Mouse (Mus musculus): ENCODE results near the gene Cbx2. TPM values are rescaled to one million over a fixed set of nuclear protein-coding genes. Genes with fewer than 3 reads are reported as not detected.

The Cbx2 gene
- polyA plus RNA-seq, 1 experiment from 2014 or later: 15.3 TPM

- Histone ChIP-seq H3K9ac (peak overlapping the region; percentile 53), H3K4me1 (replicated peaks) (peaks cover 63% of the 10 kb centered on the region), H3K9me3 (no peaks in the 10 kb centered on the region), H3K36me3 (no peaks in the 10 kb centered on the region), H3K4me2 (peak overlapping the region; percentile 92), H3K4me3 (peak overlapping the region; percentile 49), H3K27me3 (peaks cover 46% of the 10 kb centered on the region), H3K27ac (replicated peaks) (peak overlapping the region; percentile 90)
- no peak for ATAC-seq (ENCODE audit: low FRiP score, low read depth)
- 1% methylated on average over 47 of the region's 47 CpGs for WGBS
Observed at GRCm38 (mm10) chr11:119054351-119055345, 31.9 kb downstream of the Cbx2 start.

DNA sequence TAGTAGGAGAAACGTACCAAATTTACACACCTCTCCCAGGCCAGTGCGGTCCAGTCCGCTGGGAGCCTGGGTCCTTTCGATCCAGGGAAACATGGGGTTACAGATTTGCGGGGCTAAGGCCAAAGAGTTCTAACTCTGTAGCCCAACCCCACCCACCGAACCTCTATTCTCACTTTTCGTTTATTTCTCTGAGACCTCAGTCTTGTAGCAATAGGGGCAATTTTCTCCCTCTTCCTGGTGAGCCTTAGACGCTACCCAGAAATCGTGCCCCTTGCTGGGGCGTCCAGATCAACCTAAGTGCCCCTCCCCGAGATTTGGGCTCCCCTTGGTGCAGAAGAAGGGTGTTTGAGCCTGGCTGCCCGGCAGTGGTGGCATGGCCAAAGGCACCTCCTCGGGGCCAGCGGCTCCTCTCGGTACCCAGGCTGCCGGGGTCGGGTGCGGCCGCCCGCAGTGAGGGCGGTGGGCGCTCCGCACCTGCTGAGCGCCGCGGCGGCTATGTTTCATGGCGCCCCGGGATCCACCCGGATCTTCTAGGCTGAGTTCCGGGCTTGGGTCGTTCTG lies 32.9 kb downstream of the Cbx2 start:
- Histone ChIP-seq H3K4me3 (peak overlapping the region; percentile 49), H3K27me3 (peaks cover 46% of the 10 kb centered on the region), H3K27ac (replicated peaks) (peak overlapping the region; percentile 90), H3K4me1 (replicated peaks) (peaks cover 63% of the 10 kb centered on the region), H3K9me3 (no peaks in the 10 kb centered on the region), H3K4me2 (peak overlapping the region; percentile 92), H3K36me3 (no peaks in the 10 kb centered on the region), H3K9ac (peak overlapping the region; percentile 71)
- ATAC-seq (ENCODE audit: low FRiP score, low read depth): no peak
- WGBS: 1% methylated on average over 32 of the region's 32 CpGs

- under 1% methylated on average over 65 of the region's 65 CpGs for WGBS
- no peaks in the 10 kb centered on the region for H3K36me3 ChIP-seq
- peak overlapping the region; percentile 71 for H3K9ac ChIP-seq
- peak overlapping the region; percentile 92 for H3K4me2 ChIP-seq
- peak overlapping the region; percentile 49 for H3K4me3 ChIP-seq
- H3K9me3 ChIP-seq: no peaks in the 10 kb centered on the region
- H3K27me3 ChIP-seq: peaks cover 38% of the 10 kb centered on the region
- peak; percentile 23; the same call in 1 of the 2 replicates for ATAC-seq (ENCODE audit: low FRiP score, low read depth)
- peaks cover 63% of the 10 kb centered on the region for H3K4me1 ChIP-seq (replicated peaks)
- H3K27ac ChIP-seq (replicated peaks): peak overlapping the region; percentile 88
Observed at GRCm38 (mm10) chr11:119056301-119057211, 33.8 kb downstream of the Cbx2 start.

DNA sequence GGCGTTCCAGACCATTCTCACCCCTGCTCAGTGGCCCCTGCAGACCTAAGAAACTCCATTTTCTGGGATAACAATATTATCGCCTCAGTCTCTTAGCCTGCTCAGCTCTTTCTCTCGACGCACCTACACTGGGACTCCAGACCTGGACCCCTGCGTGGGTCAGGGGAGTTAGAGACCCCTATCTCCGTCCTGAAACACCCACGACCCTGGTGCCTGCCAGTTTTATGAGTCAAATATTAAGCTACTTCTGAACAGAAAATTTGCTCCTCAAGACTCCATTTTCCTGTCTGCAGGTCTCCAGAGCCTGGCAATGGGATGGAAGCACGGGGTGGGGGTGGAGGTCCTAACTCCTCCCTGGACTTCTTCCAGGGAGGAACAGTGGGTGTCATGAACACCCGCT lies 34.5 kb downstream of the Cbx2 start:
- H3K4me1 ChIP-seq (replicated peaks): peaks cover 56% of the 10 kb centered on the region
- H3K36me3 ChIP-seq: no peaks in the 10 kb centered on the region
- no peak for ATAC-seq (ENCODE audit: low FRiP score, low read depth)
- H3K27ac ChIP-seq (replicated peaks): peak overlapping the region; percentile 88
- 2% methylated on average over 9 of the region's 9 CpGs for WGBS
- H3K4me3 ChIP-seq: peak overlapping the region; percentile 49
- H3K4me2 ChIP-seq: peak overlapping the region; percentile 92
- peak overlapping the region; percentile 71 for H3K9ac ChIP-seq
- no peaks in the 10 kb centered on the region for H3K9me3 ChIP-seq
- peaks cover 38% of the 10 kb centered on the region for H3K27me3 ChIP-seq

- peak overlapping the region; percentile 92 for H3K4me2 ChIP-seq
- H3K4me1 ChIP-seq (replicated peaks): peaks cover 47% of the 10 kb centered on the region
- ATAC-seq (ENCODE audit: low FRiP score, low read depth): no peak
- WGBS: 1% methylated on average over 56 of the region's 58 CpGs
- no peaks in the 10 kb centered on the region for H3K9me3 ChIP-seq
- no peaks in the 10 kb centered on the region for H3K36me3 ChIP-seq
- peaks cover 39% of the 10 kb centered on the region for H3K27me3 ChIP-seq
- no peak overlapping the region for H3K27ac ChIP-seq (replicated peaks)
- H3K4me3 ChIP-seq: peak overlapping the region; percentile 21
- H3K9ac ChIP-seq: no peak overlapping the region
Observed at GRCm38 (mm10) chr11:119058041-119058995, 35.6 kb downstream of the Cbx2 start.

DNA sequence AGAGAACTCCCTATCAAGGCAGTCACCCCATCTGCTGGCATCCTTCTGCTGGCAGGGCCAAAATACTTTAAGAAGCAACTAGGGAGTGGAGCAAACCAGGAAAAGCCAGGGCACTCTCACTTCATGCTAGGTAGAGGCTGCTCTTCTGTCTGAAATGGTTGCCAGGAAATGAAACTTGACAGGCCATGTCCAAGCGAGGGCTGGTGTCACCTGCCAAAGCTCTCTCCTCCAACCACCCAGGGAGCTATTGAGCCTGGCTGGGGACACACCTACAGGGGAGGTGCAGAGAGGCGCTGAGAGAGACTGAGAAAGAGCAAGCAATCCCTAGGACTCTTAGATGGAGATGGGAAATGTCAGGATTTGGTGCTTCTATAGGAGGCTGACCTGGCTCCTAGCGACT lies 36.5 kb downstream of the Cbx2 start:
- H3K4me3 ChIP-seq: no peak overlapping the region; the same call in 1 of the 2 replicates
- H3K36me3 ChIP-seq: no peaks in the 10 kb centered on the region
- no peak for ATAC-seq (ENCODE audit: low FRiP score, low read depth)
- H3K4me1 ChIP-seq (replicated peaks): peaks cover 41% of the 10 kb centered on the region
- WGBS: 17% methylated on average over 3 of the region's 3 CpGs
- no peak overlapping the region for H3K9ac ChIP-seq
- H3K27ac ChIP-seq (replicated peaks): no peak overlapping the region
- H3K4me2 ChIP-seq: no peak overlapping the region; the same call in 1 of the 2 replicates
- no peaks in the 10 kb centered on the region for H3K9me3 ChIP-seq
- peaks cover 39% of the 10 kb centered on the region for H3K27me3 ChIP-seq

DNA sequence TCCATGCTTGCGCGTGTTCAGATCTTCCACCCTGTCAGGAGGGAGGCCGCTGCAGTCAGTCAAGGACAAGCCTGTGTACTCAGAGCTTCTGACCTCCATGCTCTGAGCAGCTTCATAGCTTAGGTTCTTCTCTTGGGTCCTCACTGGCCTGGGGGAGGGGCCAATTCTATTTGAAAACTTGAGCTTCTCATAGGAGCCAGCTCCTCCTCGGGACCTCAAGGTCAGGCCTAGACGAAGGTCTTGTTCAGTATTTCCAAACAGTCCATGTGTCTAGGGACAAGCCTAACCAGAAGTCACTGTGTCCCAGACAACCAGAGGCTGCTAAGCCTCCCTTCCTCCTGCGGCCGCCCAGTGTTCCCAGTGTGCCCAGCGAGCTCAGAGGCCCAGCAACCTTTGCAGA lies 44.1 kb downstream of the Cbx2 start:
- ATAC-seq (ENCODE audit: low FRiP score, low read depth): no peak
- H3K27me3 ChIP-seq: peaks cover 8% of the 10 kb centered on the region; the same call in 1 of the 2 replicates
- no peaks in the 10 kb centered on the region for H3K36me3 ChIP-seq
- no peaks in the 10 kb centered on the region for H3K4me1 ChIP-seq (replicated peaks)
- no peaks in the 10 kb centered on the region for H3K9me3 ChIP-seq
- H3K4me2 ChIP-seq: no peak overlapping the region
- WGBS: 78% methylated on average over 8 of the region's 8 CpGs
- no peak overlapping the region for H3K27ac ChIP-seq (replicated peaks)
- H3K4me3 ChIP-seq: no peak overlapping the region
- no peak overlapping the region for H3K9ac ChIP-seq

- 87% methylated on average over 7 of the region's 7 CpGs for WGBS
- Histone ChIP-seq H3K9ac (no peak overlapping the region), H3K4me3 (no peak overlapping the region), H3K36me3 (no peaks in the 10 kb centered on the region), H3K27me3 (no peaks in the 10 kb centered on the region), H3K4me2 (no peak overlapping the region), H3K4me1 (replicated peaks) (peaks cover 19% of the 10 kb centered on the region), H3K27ac (replicated peaks) (no peak overlapping the region), H3K9me3 (no peaks in the 10 kb centered on the region)
- ATAC-seq (ENCODE audit: low FRiP score, low read depth): no peak
Observed at GRCm38 (mm10) chr11:119072239-119072638, 49.5 kb downstream of the Cbx2 start.

DNA sequence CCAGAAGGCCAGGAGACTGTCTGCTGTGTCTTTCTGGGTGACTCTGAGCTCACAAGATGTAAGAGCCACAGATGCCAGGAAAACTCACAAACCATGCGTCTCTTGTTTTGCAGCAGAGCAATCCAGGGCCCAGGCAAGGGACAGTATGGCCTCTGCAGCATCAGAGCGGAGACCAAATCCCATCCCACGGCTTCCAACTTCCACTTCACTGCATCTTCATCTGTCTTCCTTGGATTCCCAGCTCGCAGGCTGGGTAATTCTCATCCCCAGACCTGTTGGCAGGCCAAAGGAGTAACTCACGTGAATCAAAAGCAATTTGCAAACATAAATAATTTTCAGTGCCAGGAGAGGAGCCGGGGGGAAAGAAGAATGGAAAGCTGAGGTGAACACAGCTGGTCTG lies 50.2 kb downstream of the Cbx2 start:
- WGBS: 56% methylated on average over 6 of the region's 6 CpGs
- Histone ChIP-seq H3K36me3 (no peaks in the 10 kb centered on the region), H3K27ac (replicated peaks) (0 out of 2 replicates have a peak overlapping the region, but pooled peaks have one; percentile 10), H3K4me1 (replicated peaks) (peaks cover 21% of the 10 kb centered on the region), H3K9ac (no peak overlapping the region), H3K27me3 (no peaks in the 10 kb centered on the region), H3K9me3 (no peaks in the 10 kb centered on the region), H3K4me2 (no peak overlapping the region), H3K4me3 (no peak overlapping the region)
- ATAC-seq (ENCODE audit: low FRiP score, low read depth): no peak

DNA sequence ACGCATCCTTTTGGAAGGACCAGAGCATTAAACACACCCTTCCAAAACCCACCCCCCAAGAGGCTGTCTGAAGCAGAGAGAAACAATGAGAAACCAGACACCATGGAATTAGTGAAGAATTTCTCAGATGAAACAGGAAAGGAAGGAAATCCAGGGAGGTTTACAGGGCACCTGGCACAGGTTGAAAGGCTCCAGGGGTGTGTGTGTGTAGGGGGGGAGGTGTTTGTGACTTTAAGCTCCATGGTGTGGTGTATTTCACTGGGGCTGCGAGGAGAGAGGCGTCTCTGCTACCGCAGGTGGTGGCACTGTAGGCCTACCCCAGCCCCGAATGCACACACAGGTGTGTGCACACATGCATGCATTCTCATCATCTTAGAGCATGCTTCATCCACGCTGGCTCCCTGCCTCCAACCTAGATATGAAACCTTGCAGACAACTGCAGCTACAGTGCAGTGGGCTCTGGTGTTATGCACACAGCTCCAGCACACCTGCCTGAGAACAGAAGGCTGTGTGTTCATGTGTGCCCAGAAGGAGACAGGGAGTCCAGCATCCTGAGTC lies 51.2 kb downstream of the Cbx2 start:
- no peak overlapping the region for H3K9ac ChIP-seq
- no peak for ATAC-seq (ENCODE audit: low FRiP score, low read depth)
- WGBS: 64% methylated on average over 6 of the region's 6 CpGs

More for the DNA sequence above, 51.2 kb downstream of the Cbx2 start:
- Histone ChIP-seq H3K9me3 (no peaks in the 10 kb centered on the region), H3K4me2 (no peak overlapping the region), H3K27ac (replicated peaks) (peak overlapping the region; percentile 62), H3K27me3 (no peaks in the 10 kb centered on the region), H3K4me3 (no peak overlapping the region), H3K36me3 (no peaks in the 10 kb centered on the region), H3K4me1 (replicated peaks) (peaks cover 31% of the 10 kb centered on the region)
